Mouse (Mus musculus) left cerebral cortex, adult 2 months (tissue): ENCODE data around the gene Fignl1. TPM values are rescaled to one million over a fixed set of nuclear protein-coding genes. Genes with fewer than 3 reads are reported as not detected.

Experiments
- DNase-seq, 2 experiments: peaks; one replicate each; pipeline ENCODE4 v3.0.0; 2021 to 2022; ENCODE audit warnings: low spot score in 2 of 2, mixed read lengths in 1 of 2; ENCODE audit errors: extremely low spot score in 1 of 2
- H3K27ac ChIP-seq: fragments of 200-600 bp; 2 replicates; pipeline ENCODE4 v1.8.1; 2022
- H3K4me3 ChIP-seq: fragments of 200-600 bp; 2 replicates; pipeline ENCODE4 v1.8.1; 2022
- CTCF ChIP-seq: fragments of 200-600 bp; IDR thresholded peaks from 2 replicates; pipeline ENCODE4 v1.8.1; 2022; ENCODE audit warnings: antibody characterized with exemption, mild to moderate bottlenecking, moderate library complexity
- intact Hi-C: fragments of 180-260 bp; cut with DNase I; formaldehyde crosslinking; loops from one replicate; pipeline ENCODE4 v1.15.1; 2025
- total RNA-seq, 2 experiments: library from RNA; stranded (reverse); gene quantifications; 2 replicates each; pipeline ENCODE4 v1.2.3; 2021

The Fignl1 gene
- total RNA-seq, 2 experiments from 2014 or later: 0.77 to 1.0 TPM

DNA sequence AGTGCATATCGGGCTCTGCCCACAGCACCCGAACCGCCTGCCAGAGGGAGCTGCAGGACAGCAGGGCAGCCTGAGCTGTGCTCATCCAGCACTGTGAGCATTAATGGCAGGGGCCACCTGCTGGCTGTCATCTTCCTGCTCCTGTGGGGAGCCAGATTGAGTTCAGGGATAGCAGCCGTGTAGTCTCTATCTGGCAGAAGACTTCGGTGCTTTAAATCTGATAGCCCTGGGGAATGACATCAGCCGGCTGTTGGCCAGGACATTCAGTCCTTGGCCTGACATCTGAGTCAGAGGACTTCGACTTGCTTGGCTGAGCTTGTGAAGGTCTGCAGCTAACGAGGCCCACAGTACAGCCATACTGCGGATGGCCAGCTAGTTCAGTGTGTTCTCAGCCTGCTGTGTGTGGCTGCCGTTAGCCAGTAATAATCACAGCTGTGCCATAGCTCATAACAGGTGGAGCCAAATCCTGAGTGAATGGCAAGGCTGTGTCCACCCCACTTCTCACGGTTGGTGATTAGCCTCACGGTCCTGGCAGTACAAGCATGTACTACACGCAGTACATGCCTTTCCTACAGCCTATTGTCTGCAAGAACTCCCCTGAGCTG, 35.7 kb upstream of the Fignl1 start:
- no peak for DNase-seq
- Histone ChIP-seq H3K4me3 (no peak overlapping the region), H3K27ac (no peak overlapping the region)
- intact Hi-C loops: loop anchor here (5.0 kb wide), 1 partner anchor 48 kb away; no protein-coding TSS in a partner anchor
- TF ChIP-seq CTCF: peak; percentile 52

DNA sequence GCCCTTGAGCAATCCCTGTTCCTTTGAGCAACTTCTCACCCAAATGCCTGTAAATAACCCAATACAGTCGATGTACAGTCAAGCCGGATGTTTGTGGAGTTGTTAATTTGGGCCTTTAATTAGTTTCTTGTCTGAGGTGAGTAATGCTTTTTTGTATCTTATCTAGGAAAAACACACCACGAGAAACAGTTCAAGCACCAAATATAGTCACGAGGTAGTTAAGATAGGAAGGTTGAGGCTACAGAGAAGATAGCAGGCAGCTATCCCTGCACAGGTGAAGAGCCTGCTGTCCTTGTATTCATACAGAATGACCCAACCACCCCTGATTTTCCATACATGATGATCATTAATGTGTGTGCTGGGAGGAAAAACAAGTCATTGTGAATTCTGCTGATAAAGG, 32.8 kb upstream of the Fignl1 start:
- no peak for TF ChIP-seq CTCF
- H3K27ac ChIP-seq: no peak overlapping the region
- intact Hi-C loops: loop anchor here (5.0 kb wide), 1 partner anchor 51 kb away; no protein-coding TSS in a partner anchor
- H3K4me3 ChIP-seq: no peak overlapping the region
- no peak for DNase-seq

DNA sequence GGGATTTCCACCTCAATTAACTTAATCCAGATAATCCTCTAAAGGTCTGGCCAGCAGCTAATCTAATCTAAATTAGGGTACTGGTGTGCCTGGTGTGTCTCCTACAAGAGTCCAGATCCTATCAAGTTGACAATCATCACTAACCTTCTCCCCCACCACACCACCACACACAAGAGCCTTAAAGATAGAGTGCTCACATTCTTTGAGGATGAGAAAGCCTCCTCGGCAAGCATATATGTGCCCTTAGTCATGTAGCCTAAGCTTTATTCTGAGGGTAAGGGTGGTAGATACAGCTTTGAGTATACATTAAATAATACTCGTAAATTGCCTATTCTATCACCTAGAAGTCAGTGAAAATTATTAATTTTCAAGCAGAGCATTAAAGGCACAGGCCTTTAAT, 32.0 kb upstream of the Fignl1 start:
- intact Hi-C loops: loop anchor here (5.0 kb wide), 1 partner anchor 52 kb away; no protein-coding TSS in a partner anchor
- no peak for DNase-seq
- no peak for TF ChIP-seq CTCF
- H3K27ac ChIP-seq: no peak overlapping the region
- no peak overlapping the region for H3K4me3 ChIP-seq

DNA sequence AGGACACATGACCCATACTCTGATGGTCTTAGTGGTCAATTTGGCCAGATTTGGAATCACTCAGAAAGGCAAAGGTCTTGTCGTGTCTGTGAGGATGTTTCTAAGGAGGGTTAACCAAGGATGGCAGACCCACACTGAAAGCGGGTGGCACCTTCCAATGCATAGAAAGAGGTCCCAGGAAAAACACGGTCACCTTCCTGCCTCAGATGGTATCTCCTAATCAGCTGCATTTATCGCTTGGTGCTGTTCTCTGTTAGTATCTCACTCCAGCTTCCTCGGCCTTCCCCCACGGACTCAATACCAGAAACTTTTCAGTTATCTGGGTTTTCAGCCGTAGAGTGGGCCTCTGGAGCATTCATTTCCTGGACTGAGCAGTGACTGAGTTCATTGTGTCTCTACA, 31.1 kb upstream of the Fignl1 start:
- DNase-seq: no peak
- intact Hi-C loops: loop anchor here (5.0 kb wide), 1 partner anchor 52 kb away; no protein-coding TSS in a partner anchor
- H3K4me3 ChIP-seq: no peak overlapping the region
- TF ChIP-seq CTCF: no peak
- no peak overlapping the region for H3K27ac ChIP-seq

DNA sequence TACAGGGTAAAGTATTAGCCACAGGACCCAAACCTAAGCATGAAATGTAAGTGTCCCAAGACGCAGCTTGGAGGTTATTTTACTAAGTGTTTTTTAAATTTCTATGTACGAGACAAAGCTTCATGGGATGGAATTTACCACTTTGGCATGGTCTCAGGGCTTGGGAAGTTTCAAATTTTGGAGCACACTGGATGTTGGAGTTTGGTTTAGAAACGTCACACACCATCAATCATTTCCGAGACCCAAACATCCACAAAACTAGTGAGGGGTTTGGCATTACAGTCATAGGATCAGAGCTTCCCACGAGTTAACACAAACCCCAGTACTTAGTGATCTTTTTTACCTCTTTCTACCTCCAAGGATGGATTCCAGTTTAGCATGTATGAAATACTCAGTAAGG, 28.6 kb upstream of the Fignl1 start:
- intact Hi-C loops: no loop called here
- Histone ChIP-seq H3K27ac (no peak overlapping the region), H3K4me3 (no peak overlapping the region)
- no peak for DNase-seq
- TF ChIP-seq CTCF: no peak

DNA sequence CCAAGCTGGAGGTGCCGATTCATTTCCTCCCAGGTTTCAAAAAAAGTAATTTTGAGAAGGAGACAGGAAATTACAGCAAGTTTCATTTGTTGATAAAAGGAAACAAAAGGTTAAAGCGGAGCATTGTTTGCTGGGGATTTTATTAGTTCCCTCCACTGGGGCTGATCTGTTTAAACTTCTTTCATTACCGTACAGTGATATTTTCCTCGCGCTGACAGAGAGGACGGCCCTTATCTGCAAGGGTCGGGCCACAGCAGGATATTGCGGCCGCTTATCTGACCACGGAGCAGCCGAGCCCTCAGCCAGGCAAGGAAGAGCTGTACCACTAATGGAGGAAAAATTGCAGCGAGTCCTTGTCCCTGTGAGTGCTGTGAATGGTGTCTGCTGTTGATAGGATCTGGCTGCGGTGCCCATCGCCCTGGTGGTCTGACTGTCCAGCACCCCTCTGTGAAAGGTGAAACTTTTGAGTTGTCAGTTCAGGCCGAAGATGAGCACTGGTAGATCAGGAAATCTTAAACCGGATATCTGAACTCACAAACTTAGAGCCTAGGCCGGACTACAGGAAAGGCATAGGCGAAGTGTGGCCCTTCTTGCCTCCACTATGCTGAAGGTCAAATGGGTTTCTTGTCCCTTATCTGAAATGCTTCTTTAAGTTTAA, 28.1 kb upstream of the Fignl1 start:
- no peak for TF ChIP-seq CTCF
- intact Hi-C loops: no loop called here
- no peak overlapping the region for H3K4me3 ChIP-seq

DNA sequence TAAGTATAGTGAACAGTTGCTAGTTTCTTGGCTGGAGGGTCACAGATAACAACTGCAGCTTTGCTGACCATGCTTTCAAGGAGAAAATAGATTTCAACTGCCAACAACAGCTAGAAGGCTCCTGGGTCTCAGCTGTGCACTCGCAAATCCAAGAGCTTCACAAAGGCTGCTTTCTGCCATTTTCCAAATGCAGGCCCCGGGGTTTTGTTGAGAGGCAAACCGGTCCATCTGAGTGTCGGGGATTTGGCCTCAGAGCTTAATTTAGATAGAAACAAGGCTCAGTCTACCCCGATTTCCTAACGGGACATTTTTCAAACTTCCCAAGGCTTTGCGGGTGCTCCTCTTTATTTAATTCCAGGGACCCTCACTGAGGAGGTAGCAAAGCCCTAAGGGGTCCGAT, 27.5 kb upstream of the Fignl1 start:
- H3K4me3 ChIP-seq: no peak overlapping the region
- no peak overlapping the region for H3K27ac ChIP-seq
- no peak for TF ChIP-seq CTCF
- DNase-seq: no peak
- intact Hi-C loops: no loop called here

More for the DNA sequence above, 28.1 kb upstream of the Fignl1 start:
- DNase-seq: no peak
- no peak overlapping the region for H3K27ac ChIP-seq

DNA sequence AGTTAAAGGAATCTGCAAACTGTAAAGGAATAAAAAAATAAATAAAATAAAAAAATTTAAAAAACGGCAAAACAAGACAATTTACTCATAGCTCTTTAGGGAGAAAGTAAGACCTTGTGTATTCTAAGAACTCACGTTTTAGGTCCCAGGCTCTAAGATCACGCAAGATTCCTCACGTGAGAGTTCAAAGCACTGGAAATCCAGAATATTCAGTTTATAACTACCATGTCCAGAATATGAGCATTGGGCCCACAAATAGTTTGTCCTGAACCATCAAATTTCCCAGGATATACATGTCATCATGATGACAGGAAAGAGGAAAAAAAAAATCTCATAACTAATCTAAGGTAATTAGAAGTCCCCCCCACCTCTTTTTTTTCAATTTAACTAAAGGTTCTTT, 27.0 kb upstream of the Fignl1 start:
- Histone ChIP-seq H3K27ac (no peak overlapping the region), H3K4me3 (no peak overlapping the region)
- no peak for TF ChIP-seq CTCF
- no peak for DNase-seq
- intact Hi-C loops: no loop called here

DNA sequence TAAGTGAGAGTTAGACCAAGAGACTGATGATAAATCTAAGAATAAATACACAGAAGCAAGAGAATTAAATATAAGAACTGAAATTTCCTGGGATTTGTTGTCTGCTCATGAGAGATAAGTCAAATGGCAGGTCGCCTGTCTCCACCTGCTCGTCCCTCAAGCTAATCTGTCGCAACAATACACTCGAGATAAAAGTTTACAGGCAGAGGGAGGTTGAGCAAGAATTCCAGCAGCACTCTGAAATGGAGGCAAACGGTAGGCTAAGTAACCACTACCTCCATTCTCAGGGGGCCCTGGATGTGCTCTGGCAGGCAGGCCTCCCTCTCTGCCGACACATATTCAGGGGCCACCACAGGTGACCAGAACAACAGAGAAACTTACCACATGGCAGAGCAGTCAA, 26.6 kb upstream of the Fignl1 start:
- intact Hi-C loops: no loop called here
- TF ChIP-seq CTCF: no peak
- H3K27ac ChIP-seq: no peak overlapping the region
- no peak for DNase-seq
- H3K4me3 ChIP-seq: no peak overlapping the region

DNA sequence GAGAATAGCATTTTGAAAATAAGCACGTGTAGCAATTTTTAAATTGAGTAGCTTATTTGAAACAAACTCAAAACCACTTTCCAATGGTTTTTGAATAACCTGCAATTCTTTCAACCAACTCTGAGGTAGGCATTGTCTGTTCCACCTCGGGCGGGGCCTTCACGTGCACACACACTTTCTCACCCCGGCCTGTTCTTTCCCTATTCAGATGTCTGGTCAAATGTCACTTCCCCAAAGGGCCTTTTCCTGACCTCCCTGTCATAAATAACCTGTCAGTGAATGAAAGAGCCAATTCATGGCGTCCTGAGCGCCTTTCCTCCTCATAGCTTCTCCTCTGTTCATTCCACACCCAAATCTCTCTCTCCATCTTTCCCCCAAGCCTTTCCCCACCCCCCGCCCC, 24.3 kb upstream of the Fignl1 start:
- Histone ChIP-seq H3K4me3 (no peak overlapping the region), H3K27ac (no peak overlapping the region)
- TF ChIP-seq CTCF: no peak
- DNase-seq: no peak
- intact Hi-C loops: no loop called here

DNA sequence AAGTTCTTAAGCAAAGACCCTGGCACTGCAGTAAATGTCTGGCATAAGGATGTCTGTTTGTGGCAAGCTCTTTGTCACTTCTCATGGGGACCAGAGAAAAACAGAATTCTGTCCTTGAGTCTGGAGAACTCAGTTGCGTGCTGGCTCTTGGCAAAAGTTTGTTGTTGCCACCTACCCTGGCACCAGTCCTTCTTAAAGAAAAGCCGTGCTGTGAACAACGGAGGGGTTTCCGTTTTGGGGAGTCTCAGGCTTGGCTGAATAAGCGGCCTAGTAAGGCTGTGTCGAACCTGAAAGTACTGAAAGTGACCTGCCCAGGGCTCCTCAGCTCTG, 24.0 kb upstream of the Fignl1 start:
- intact Hi-C loops: no loop called here
- no peak overlapping the region for H3K4me3 ChIP-seq
- TF ChIP-seq CTCF: no peak
- no peak overlapping the region for H3K27ac ChIP-seq
- DNase-seq: no peak

DNA sequence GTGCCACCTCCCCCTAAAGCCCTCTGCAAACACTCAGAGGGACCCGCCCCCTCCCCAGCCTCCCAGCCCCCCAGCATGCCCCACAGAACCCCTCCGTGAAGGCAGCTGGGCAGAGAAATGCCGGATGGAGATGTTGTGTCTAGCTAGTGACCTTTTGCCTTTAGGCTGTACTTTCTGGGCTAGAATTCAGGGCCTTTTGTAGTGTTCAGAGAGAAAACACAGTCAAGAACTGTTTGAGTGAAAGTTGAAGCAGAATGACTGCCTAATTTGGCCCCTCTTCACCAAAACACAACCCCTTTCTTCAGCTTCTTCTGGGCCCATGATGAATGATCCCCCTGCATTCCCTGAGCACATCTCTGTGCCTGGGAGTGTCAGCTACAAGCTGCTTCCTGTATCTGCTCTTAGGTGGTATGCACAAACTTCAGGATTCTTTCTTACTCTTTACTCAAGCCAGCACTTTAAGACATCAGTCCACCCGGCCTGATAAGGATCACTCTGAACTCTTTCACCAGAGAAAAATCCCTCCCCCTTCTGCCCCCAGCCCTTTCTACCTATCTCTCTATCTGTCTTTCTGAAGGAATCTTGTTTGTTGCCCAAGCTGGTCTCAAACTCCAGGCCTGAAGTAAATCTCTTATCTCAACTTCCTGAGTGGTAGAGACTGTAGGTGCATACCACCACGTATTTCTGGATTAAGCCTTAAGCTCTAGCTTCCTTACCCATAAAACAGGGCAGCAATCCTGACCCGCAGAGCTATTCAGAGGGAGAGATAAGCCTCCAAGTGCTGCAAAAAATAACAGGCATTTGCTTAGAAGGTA, 23.4 kb upstream of the Fignl1 start:
- no peak overlapping the region for H3K27ac ChIP-seq

More for the DNA sequence above, 23.4 kb upstream of the Fignl1 start:
- H3K4me3 ChIP-seq: no peak overlapping the region
- no peak for TF ChIP-seq CTCF
- DNase-seq: no peak
- intact Hi-C loops: no loop called here
